Mouse (Mus musculus) ovary, postnatal 14 days (tissue): Measurements from ENCODE around the gene Dlgap3.

Experiments
- DNase-seq: peaks from one replicate; pipeline ENCODE4 v3.0.0; 2022; ENCODE audit warnings: low spot score

Gene Dlgap3

GRCm38 (mm10) chr4:127261601-127262000 is 92.6 kb downstream of the Dlgap3 start:
- no peak for DNase-seq

GRCm38 (mm10) chr4:127263438-127264182 is 94.6 kb downstream of the Dlgap3 start:
- DNase-seq, result no peak

- DNase-seq, result no peak
Measured at GRCm38 (mm10) chr4:127264183-127264554, 95.2 kb downstream of the Dlgap3 start.

- DNase-seq, result no peak
Measured at GRCm38 (mm10) chr4:127278451-127279001, 109.5 kb downstream of the Dlgap3 start.

- DNase-seq, result no peak
Measured at GRCm38 (mm10) chr4:127279241-127279640, 110.2 kb downstream of the Dlgap3 start.
